Mouse (Mus musculus): Measurements from ENCODE around the gene Cyth2.

GRCm38 (mm10) chr7:45760151-45760550, 54.2 kb downstream of the Cyth2 start:
- no peak for TF ChIP-seq CTCF (IDR thresholded peaks at IDR 0.05; ENCODE audit: borderline replicate concordance, insufficient read depth, low read depth, low read length)
- TF ChIP-seq POLR2A (IDR thresholded peaks at IDR 0.05; ENCODE audit: borderline replicate concordance, insufficient read depth, low read length) = no peak

Data from cerebellum, adult 2 months (tissue).